Mouse (Mus musculus) heart, embryonic 15.5 days (tissue): ENCODE results near the gene Cpeb2. TPM values are rescaled to one million over a fixed set of nuclear protein-coding genes. Genes with fewer than 3 reads are reported as not detected.

ENCODE experiments used
- ATAC-seq: fragments of 200-750 bp; cut with Nextera tagmentation; replicated peaks from 2 replicates; pipeline ENCODE4 v1.8.0; 2017; ENCODE audit warnings: low read depth, moderate TSS enrichment; ENCODE audit not compliant: insufficient number of reproducible peaks, insufficient read depth, low FRiP score
- H3K27ac ChIP-seq: fragments of 300-500 bp; sonication (generic); 2 replicates; pipeline ENCODE4 v1.5.1; 2015; ENCODE audit warnings: mild to moderate bottlenecking, inconsistent platforms
- H3K27me3 ChIP-seq: fragments of 300-500 bp; sonication (generic); 2 replicates; pipeline ENCODE4 v1.6.1; 2015; ENCODE audit warnings: inconsistent platforms
- H3K36me3 ChIP-seq: fragments of 300-500 bp; sonication (generic); 2 replicates; pipeline ENCODE4 v1.6.1; 2015; ENCODE audit warnings: mild to moderate bottlenecking, inconsistent platforms
- H3K4me1 ChIP-seq: fragments of 300-500 bp; sonication (generic); replicated peaks from 2 replicates; pipeline ENCODE4 v1.6.1; 2015; ENCODE audit warnings: inconsistent platforms
- H3K4me2 ChIP-seq: fragments of 300-500 bp; sonication (generic); 2 replicates; pipeline ENCODE4 v1.6.1; 2015; ENCODE audit warnings: inconsistent platforms, mild to moderate bottlenecking, moderate library complexity
- H3K4me3 ChIP-seq: fragments of 300-500 bp; sonication (generic); 2 replicates; pipeline ENCODE4 v1.5.1; 2015; ENCODE audit warnings: mild to moderate bottlenecking, inconsistent platforms
- H3K9ac ChIP-seq: fragments of 300-500 bp; sonication (generic); 2 replicates; pipeline ENCODE4 v1.6.1; 2015; ENCODE audit warnings: mild to moderate bottlenecking, inconsistent platforms
- H3K9me3 ChIP-seq: fragments of 300-500 bp; sonication (generic); replicated peaks from 2 replicates; pipeline ENCODE4 v1.6.1; 2016; ENCODE audit warnings: inconsistent platforms
- WGBS: fragments of 180-500 bp; shearing (Covaris S2); methylation state at CpG from one replicate; pipeline ENCODE4 v1.1.7; 2015; ENCODE audit warnings: mixed read lengths; 5-methylcytosine and 5-hydroxymethylcytosine counted together
- polyA plus RNA-seq: library from polyadenylated mRNA; unstranded; fragments of >200 nt; fragmentation: Nextera tagmentation; extraction: Ambion mirVana; gene quantifications from 2 replicates; pipeline ENCODE4 v1.2.1, GENCODE M21; 2015

Gene Cpeb2
- 4.0 and 5.2 TPM in 2 replicates for polyA plus RNA-seq

DNA sequence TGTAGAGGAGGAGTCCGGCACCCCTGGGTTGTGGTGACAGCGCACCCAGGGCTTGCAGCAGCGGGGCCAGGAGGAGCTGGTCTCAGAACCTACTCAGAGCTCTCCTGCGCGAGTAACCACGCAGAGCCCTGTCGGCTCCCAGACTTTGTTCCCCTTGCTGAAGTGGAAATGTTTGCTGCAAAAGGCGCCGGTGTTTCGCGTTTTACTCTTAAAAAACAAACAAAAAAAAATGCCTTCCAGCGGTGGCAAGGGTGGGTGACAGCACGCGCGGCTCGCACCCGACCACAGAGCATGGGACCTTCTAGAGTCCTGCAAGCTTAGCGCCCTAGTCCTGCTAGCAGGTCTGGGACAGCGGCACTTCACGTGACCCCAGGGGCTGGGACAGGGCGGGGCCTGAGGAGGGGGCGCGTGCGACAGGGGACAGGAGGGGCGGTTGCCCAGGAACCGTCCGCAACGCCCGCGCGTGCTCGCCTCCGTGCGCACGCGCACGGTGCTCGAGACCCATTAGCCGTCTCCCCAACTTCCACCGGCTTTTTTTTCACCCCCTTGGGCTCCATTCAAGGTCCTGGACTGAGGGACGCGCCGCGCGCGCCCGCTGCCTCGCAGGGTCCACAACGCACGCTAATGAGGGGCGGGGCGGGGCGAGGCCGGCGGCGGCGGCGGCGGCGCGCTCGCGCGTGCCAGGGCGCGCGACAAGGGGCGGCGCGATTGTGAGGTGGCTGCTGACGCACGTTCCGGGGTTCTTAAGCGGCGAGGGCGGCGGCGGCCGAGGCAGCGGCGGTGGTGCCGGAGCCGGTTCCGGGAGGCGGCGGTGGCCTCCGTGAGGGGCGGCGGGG lies at the start of gene Cpeb2:
Gene Cpeb2 (plus strand): TSS at position 691 of the 836 bp plus-strand sequence.
- ATAC-seq, result peak; percentile 94
- H3K4me1 ChIP-seq, result no peaks in the 10 kb centered on the region; the same call in 1 of the 2 replicates
- no peaks in the 10 kb centered on the region for H3K36me3 ChIP-seq
- H3K4me2 ChIP-seq, result peak within 1 kb of the TSS; percentile 75
- H3K9me3 ChIP-seq, result no peaks in the 10 kb centered on the region
- no peaks in the 10 kb centered on the region for H3K27me3 ChIP-seq
- peak within 1 kb of the TSS; percentile 100 for H3K9ac ChIP-seq
- WGBS, result under 1% methylated on average over 89 of the region's 89 CpGs
- peak within 1 kb of the TSS; percentile 99 for H3K27ac ChIP-seq
- H3K4me3 ChIP-seq, result peak within 1 kb of the TSS; percentile 99

DNA sequence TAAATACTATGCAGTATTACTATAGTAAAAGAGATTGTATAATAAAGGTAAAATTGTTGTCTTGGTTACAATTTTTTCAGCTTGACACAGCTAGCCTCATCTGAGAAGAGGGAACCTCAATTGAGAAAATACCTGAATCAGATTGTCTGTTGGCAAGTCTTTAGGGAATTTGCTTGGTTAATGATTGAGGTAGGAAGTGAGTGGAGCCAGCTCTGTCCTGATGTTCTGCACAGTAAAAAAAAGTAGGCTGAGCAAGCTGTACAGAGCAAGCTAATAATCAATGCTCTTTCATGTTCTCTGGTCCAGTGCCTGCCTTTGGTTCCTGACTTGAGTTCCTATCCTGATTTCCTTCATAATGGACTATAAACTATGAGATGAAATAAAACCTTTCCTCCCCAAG lies 49.4 kb upstream of the Cpeb2 start:
- no peaks in the 10 kb centered on the region for H3K36me3 ChIP-seq
- H3K9ac ChIP-seq, result no peak overlapping the region
- H3K4me2 ChIP-seq, result no peak overlapping the region
- H3K4me1 ChIP-seq, result no peaks in the 10 kb centered on the region
- no peak overlapping the region for H3K4me3 ChIP-seq
- H3K9me3 ChIP-seq, result no peaks in the 10 kb centered on the region
- no peak overlapping the region for H3K27ac ChIP-seq
- ATAC-seq, result no peak
- H3K27me3 ChIP-seq, result no peaks in the 10 kb centered on the region

DNA sequence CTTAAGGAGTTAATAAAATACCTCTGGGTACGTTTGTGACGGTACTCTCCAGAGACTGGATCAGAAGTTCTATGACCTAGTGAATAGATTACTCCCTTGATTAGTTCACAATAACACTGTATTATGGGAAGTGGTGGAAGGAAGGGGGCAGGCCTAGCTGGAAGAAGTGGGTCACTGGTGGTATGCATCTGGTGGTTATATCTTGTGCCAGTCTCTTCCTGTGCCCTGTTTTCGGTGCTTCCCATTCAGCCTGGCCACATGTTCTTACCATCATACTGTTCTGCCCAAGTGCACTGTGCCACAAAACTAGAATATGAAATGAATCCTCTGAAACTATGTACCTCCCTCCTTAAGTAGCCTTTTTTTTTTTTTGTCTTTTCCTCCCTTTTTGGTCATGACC lies 48.1 kb upstream of the Cpeb2 start:
- Histone ChIP-seq H3K9me3 (no peaks in the 10 kb centered on the region), H3K4me2 (no peak overlapping the region), H3K27ac (no peak overlapping the region), H3K4me3 (no peak overlapping the region), H3K4me1 (no peaks in the 10 kb centered on the region), H3K27me3 (no peaks in the 10 kb centered on the region), H3K9ac (no peak overlapping the region), H3K36me3 (no peaks in the 10 kb centered on the region)
- 63% methylated on average over 3 of the region's 3 CpGs for WGBS
- ATAC-seq, result no peak

DNA sequence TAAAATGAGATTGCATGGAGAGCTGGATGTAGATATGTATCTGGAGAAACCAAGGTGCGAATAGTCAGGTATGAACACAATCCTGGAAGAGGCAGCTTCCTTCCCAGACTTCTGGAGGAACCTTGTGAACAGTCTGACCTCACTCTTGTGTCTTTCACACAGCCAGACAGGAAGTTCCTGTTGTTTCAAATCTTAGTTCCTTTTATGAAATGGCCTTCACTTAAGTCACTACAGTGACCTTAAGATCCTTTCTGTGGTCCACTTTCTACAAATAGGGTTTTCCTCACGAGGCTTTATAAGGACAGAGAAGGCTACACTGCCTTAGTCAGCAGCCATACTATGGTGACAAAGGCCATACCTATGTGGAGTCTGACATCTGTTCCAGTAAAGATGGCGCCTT lies 47.5 kb upstream of the Cpeb2 start:
- no peak for ATAC-seq
- H3K27ac ChIP-seq, result no peak overlapping the region
- no peaks in the 10 kb centered on the region for H3K27me3 ChIP-seq
- H3K36me3 ChIP-seq, result no peaks in the 10 kb centered on the region
- no peak overlapping the region for H3K9ac ChIP-seq
- no peak overlapping the region for H3K4me3 ChIP-seq
- WGBS, result 75% methylated on average over 3 of the region's 3 CpGs
- H3K9me3 ChIP-seq, result no peaks in the 10 kb centered on the region
- no peak overlapping the region for H3K4me2 ChIP-seq
- H3K4me1 ChIP-seq, result no peaks in the 10 kb centered on the region

DNA sequence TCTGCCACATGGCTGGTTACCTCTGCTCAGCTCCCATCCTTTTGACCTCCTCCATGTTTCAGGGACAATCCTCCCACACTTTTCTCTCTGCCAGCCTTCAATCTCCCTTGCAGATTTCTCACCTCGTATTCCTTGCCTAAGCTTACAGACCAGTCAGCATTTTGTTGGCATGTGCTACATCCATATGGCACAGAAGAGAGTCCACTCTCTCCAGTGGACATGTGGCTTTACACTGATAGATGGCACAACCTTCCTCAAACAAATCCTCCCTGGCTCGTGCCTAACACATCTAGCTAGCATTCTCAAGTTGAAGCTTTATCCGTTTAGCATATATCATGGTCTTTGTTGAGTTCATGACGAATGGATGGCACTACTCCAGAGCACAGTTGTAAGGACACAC lies 32.3 kb upstream of the Cpeb2 start:
- Histone ChIP-seq H3K9me3 (no peaks in the 10 kb centered on the region), H3K4me2 (no peak overlapping the region), H3K4me3 (no peak overlapping the region), H3K27me3 (no peaks in the 10 kb centered on the region), H3K9ac (no peak overlapping the region), H3K27ac (no peak overlapping the region), H3K36me3 (no peaks in the 10 kb centered on the region), H3K4me1 (no peaks in the 10 kb centered on the region)
- ATAC-seq, result no peak
- 64% methylated on average over 4 of the region's 4 CpGs for WGBS

DNA sequence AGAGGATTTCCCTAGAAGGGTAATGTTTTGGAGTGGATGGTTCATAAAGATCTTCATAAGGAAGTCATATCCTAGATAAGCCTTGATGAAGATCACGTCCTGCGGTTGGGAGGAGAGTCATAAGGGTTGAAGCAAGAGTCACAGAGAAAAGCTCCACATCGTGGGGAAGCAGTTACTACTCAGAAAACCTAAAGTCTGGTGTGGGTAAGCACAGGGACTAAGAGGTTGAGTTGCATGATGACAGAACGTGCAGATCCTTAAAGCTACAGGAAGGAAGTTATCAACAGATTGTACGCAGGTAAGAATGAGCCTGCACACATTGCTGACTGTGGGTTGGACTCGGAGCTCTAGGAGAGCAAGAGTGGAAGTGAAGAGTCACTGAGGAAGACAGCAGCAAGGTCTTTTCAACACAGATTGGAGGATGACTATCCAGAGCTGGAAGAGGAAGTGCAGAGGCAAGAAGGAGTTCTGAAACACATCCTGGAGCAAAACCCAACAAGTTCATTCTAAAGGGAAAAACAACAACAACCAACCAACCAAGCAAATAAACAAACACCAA lies 26.4 kb upstream of the Cpeb2 start:
- Histone ChIP-seq H3K9me3 (no peaks in the 10 kb centered on the region), H3K27me3 (no peaks in the 10 kb centered on the region), H3K4me3 (no peak overlapping the region), H3K4me2 (no peak overlapping the region), H3K4me1 (no peaks in the 10 kb centered on the region), H3K36me3 (no peaks in the 10 kb centered on the region), H3K27ac (no peak overlapping the region), H3K9ac (no peak overlapping the region)
- WGBS, result 68% methylated on average over 6 of the region's 6 CpGs
- no peak for ATAC-seq

DNA sequence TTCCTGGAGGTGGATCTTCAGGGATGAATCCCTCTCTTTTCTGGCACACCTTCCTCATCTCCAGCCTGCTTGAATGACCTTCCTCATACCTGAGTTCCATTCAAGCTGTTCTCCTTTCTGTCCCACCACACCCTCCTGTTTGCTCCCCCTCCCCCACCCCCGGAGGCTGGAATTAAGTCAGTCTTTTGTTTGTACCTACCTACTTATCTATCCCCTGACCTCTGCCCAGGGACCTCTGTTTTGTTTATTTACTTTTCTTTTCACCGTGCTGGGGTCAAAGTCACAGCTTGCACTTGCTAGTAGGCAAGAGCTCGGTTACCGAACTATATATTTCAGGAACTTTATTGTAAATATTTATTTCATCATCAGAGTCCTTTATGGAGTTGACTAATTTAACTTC lies 15.5 kb upstream of the Cpeb2 start:
- Histone ChIP-seq H3K27ac (no peak overlapping the region), H3K4me3 (no peak overlapping the region), H3K27me3 (no peaks in the 10 kb centered on the region), H3K36me3 (no peaks in the 10 kb centered on the region), H3K9me3 (no peaks in the 10 kb centered on the region), H3K4me2 (no peak overlapping the region), H3K9ac (no peak overlapping the region), H3K4me1 (peaks cover 14% of the 10 kb centered on the region)
- 54% methylated on average over 4 of the region's 4 CpGs for WGBS
- no peak for ATAC-seq

DNA sequence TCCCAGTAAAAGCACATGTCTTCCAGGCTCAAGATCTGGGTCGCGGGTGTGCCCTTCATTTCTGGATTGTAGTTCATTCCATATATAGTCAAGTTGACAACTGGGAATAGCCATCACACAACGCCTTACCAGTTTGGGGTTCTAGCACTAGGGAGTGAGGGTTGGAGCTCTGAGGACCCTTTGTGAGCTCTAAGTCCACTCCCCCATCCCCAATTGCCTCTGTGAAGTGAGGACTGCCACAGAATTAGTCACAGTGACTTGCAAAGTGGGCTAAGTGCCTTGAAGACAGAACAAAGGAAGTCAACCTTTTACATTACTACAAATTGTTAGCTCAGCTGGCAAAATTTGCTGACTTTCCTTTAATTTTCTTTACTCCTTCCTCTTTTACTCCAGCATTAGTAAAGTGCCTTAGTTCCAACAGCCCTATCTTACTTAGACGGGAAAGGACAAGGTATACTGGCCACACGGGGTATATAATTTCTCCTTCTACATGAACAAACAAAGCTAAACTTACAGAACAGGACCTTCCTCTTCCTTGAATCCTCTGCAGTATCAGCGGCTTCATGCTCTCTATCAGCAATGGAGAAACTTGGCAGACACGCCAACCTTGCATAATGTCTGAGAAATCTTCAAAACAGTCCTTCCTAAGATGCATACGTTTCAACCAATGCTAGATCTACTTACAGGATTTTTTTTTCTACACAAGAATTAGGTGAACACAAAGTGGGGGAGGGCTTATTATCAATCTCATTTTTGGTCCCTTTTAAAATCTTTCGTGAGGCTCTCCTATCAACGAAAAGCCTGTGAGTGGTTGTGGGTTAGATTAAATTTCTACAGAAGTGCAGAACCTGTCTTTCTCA lies 14.8 kb upstream of the Cpeb2 start:
- no peaks in the 10 kb centered on the region for H3K36me3 ChIP-seq
- no peaks in the 10 kb centered on the region for H3K27me3 ChIP-seq
- peaks cover 14% of the 10 kb centered on the region for H3K4me1 ChIP-seq
- H3K4me3 ChIP-seq, result no peak overlapping the region
- no peak for ATAC-seq
- no peak overlapping the region for H3K4me2 ChIP-seq
- WGBS, result 53% methylated on average over 10 of the region's 10 CpGs
- no peaks in the 10 kb centered on the region for H3K9me3 ChIP-seq
- H3K9ac ChIP-seq, result no peak overlapping the region
- H3K27ac ChIP-seq, result peak overlapping the region; percentile 54

DNA sequence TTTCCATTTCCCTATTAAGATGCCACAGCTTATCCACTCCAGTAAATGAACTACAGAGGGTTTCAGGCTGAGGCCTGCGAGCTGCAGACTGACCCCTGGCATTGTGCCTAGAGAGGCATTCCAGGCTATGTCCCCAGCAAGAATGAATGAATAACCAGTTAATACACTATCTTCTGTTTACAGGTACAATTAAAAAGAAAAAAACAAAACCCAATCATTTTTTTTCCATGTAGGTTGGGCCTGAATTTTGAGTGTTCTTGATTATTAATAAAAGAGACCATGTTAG lies 14.2 kb upstream of the Cpeb2 start:
- Histone ChIP-seq H3K4me3 (no peak overlapping the region), H3K27me3 (no peaks in the 10 kb centered on the region), H3K9ac (no peak overlapping the region), H3K4me2 (no peak overlapping the region), H3K27ac (peak overlapping the region; percentile 54), H3K36me3 (no peaks in the 10 kb centered on the region), H3K9me3 (no peaks in the 10 kb centered on the region), H3K4me1 (peaks cover 14% of the 10 kb centered on the region)
- ATAC-seq, result no peak
- WGBS, result 13% methylated on average over 1 of the region's 1 CpGs

DNA sequence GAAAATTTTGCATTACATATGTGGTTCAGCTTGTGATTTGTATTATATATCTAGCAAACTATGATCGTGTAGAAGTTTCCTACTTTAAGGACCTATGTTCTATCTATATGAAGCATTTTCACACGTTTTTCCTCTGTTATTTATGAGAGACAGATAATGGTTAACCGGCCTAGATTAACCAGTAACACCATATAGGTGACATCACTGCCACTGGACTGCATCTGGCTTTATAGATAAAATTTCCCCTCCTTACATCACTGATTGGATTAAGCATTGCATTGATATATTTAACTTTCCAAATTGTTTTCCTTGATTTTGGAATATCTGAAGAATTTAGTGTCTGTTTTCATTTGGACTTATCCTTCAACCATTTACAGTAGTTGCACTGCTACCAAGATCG lies 9.6 kb upstream of the Cpeb2 start:
- Histone ChIP-seq H3K27ac (no peak overlapping the region), H3K4me1 (peaks cover 8% of the 10 kb centered on the region), H3K9me3 (no peaks in the 10 kb centered on the region), H3K4me3 (no peak overlapping the region), H3K9ac (no peak overlapping the region), H3K36me3 (no peaks in the 10 kb centered on the region), H3K4me2 (no peak overlapping the region), H3K27me3 (no peaks in the 10 kb centered on the region)
- 69% methylated on average over 4 of the region's 4 CpGs for WGBS
- ATAC-seq, result no peak

DNA sequence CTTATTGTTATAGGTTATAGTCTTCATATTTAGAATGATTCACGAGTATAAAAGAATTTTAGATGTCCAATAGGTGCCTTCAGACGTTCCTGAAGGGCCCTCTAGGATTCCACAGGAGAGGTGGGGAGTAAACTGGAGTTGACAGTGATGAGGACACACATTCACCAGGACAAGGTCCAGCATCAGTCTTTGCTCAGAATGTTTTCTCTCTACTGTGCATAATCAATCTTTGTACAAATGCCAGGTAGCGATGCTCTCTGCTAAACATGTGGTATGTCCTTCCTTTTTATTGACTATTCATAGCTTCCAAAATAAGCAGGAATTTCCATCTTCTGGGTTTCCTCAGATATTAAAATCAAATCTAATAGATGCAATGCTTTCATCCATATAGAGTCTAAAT lies 8.7 kb upstream of the Cpeb2 start:
- 61% methylated on average over 3 of the region's 3 CpGs for WGBS
- Histone ChIP-seq H3K9me3 (no peaks in the 10 kb centered on the region), H3K36me3 (no peaks in the 10 kb centered on the region), H3K9ac (no peak overlapping the region), H3K27me3 (no peaks in the 10 kb centered on the region), H3K4me2 (no peak overlapping the region), H3K4me1 (0 out of 2 replicates have a peak, but pooled peaks cover 3% of the 10 kb centered on the region), H3K4me3 (no peak overlapping the region), H3K27ac (no peak overlapping the region)
- ATAC-seq, result no peak
